Mouse (Mus musculus) kidney, postnatal 0 days (tissue): ENCODE results near the gene Bst2. TPM values are rescaled to one million over a fixed set of nuclear protein-coding genes. Genes with fewer than 3 reads are reported as not detected.

Experiments used
- ATAC-seq: fragments of 200-750 bp; cut with Nextera tagmentation; replicated peaks from 2 replicates; pipeline ENCODE4 v1.8.0; 2017; ENCODE audit warnings: low read depth, moderate number of reproducible peaks, moderate TSS enrichment, moderate library complexity; ENCODE audit not compliant: low FRiP score
- DNase-seq: peaks from one replicate; pipeline ENCODE4 v3.0.0-alpha.2; 2016; ENCODE audit warnings: low spot score
- H3K27ac ChIP-seq: fragments of 300-500 bp; sonication (generic); 2 replicates; pipeline ENCODE4 v1.5.1; 2014; ENCODE audit warnings: mild to moderate bottlenecking
- H3K27me3 ChIP-seq: fragments of 300-500 bp; sonication (generic); 2 replicates; pipeline ENCODE4 v1.6.1; 2014; ENCODE audit warnings: low read length, mixed read lengths; ENCODE audit not compliant: insufficient read depth
- H3K36me3 ChIP-seq: fragments of 300-500 bp; sonication (generic); 2 replicates; pipeline ENCODE4 v1.6.1; 2014; ENCODE audit warnings: low read length, mixed read lengths; ENCODE audit not compliant: insufficient read depth
- H3K4me1 ChIP-seq: fragments of 300-500 bp; sonication (generic); replicated peaks from 2 replicates; pipeline ENCODE4 v1.6.1; 2014; ENCODE audit warnings: antibody characterized with exemption, low read length, mixed read lengths; ENCODE audit not compliant: insufficient read depth
- H3K4me2 ChIP-seq: fragments of 300-500 bp; sonication (generic); 2 replicates; pipeline ENCODE4 v1.6.1; 2014; ENCODE audit warnings: mild to moderate bottlenecking, low read length, moderate library complexity, mixed read lengths
- H3K4me3 ChIP-seq: fragments of 300-500 bp; sonication (generic); replicated peaks from 2 replicates; pipeline ENCODE4 v1.5.1; 2014; ENCODE audit warnings: low read depth, low read length
- H3K9ac ChIP-seq: fragments of 300-500 bp; sonication (generic); 2 replicates; pipeline ENCODE4 v1.6.1; 2014; ENCODE audit warnings: low read depth, low read length
- H3K9me3 ChIP-seq: fragments of 300-500 bp; sonication (generic); replicated peaks from 2 replicates; pipeline ENCODE4 v1.6.1; 2016; ENCODE audit warnings: low read length, inconsistent platforms, mixed read lengths
- CTCF ChIP-seq: IDR thresholded peaks from 2 replicates; pipeline ENCODE4 v1.5.1; 2016; ENCODE audit warnings: antibody characterized with exemption, low read depth, mild to moderate bottlenecking, moderate library complexity
- WGBS: fragments of 180-500 bp; shearing (Covaris S2); extraction: QIAGEN DNeasy Blood & Tissue Kit; methylation state at CpG from one replicate; pipeline ENCODE4 v1.1.7; 2014; 5-methylcytosine and 5-hydroxymethylcytosine counted together
- polyA plus RNA-seq: library from polyadenylated mRNA; unstranded; fragments of >200 nt; fragmentation: Nextera tagmentation; extraction: Ambion mirVana; gene quantifications from 2 replicates; pipeline ENCODE4 v1.2.1, GENCODE M21; 2015

Gene Bst2
- polyA plus RNA-seq, 1 experiment from 2014 or later = 124 TPM

DNA sequence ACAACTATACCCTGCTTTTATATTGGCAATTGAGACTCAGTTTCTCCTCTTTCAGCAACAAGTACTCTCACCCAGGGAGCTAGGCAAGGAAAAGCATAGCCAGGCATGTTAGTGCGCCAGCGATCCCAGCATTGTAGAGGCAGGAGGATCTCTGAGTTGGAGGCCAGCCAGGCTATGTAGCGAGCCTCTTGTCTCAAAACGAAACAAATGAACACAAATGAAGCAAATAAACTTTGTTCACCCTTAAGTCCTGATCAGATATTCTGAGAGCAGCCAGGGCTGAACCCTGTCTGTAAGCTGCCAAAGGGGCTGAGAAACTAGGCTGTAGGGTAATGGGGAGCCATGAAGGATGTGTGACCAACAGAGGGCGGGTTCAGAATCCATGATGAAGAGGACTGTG lies 41.4 kb downstream of the Bst2 start:
- peak; percentile 15; the same call in 1 of the 2 replicates for TF ChIP-seq CTCF
- no peak for DNase-seq
- Histone ChIP-seq H3K4me2 (no peak overlapping the region), H3K4me3 (no peak overlapping the region), H3K27ac (peak overlapping the region; percentile 80), H3K27me3 (no peaks in the 10 kb centered on the region), H3K4me1 (peaks cover 28% of the 10 kb centered on the region), H3K36me3 (peaks cover 13% of the 10 kb centered on the region), H3K9me3 (no peaks in the 10 kb centered on the region), H3K9ac (no peak overlapping the region)
- WGBS = 70% methylated on average over 5 of the region's 5 CpGs
- no peak for ATAC-seq

- Histone ChIP-seq H3K9ac (no peak overlapping the region), H3K4me2 (no peak overlapping the region), H3K4me3 (no peak overlapping the region), H3K36me3 (peaks cover 17% of the 10 kb centered on the region), H3K27me3 (no peaks in the 10 kb centered on the region), H3K4me1 (peaks cover 28% of the 10 kb centered on the region), H3K27ac (peak overlapping the region; percentile 80), H3K9me3 (no peaks in the 10 kb centered on the region)
- 19% methylated on average over 15 of the region's 16 CpGs for WGBS
- DNase-seq (peak; percentile 93), ATAC-seq (peak; percentile 14)
- peak; percentile 86 for TF ChIP-seq CTCF
These were observed 42.2 kb downstream of the Bst2 start for GRCm38 (mm10) chr8:71495039-71495438.

DNA sequence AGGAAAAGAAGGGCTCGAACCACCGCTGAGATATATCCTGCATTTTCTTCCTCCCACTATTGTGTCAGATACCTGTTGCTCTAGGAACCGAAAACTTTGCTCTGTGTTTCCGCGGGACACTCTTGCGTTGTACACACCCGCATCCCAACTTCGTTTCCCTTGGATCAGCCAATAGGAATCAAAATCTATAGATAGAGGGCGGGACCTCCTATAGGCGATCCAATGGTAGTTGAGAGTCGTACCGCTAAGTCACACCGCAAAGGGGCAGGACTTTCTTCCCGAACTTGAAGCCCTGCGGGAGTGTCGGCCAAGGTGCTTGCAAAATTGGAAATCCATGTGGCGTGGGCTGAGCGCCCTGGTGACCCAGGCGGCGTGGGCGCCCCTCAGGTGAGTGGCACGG lies 48.8 kb downstream of the Bst2 start:
- Histone ChIP-seq H3K9ac (peak overlapping the region; percentile 80), H3K4me3 (peak overlapping the region; percentile 71), H3K4me1 (peaks cover 18% of the 10 kb centered on the region; the same call in 1 of the 2 replicates), H3K9me3 (no peaks in the 10 kb centered on the region), H3K27me3 (no peaks in the 10 kb centered on the region), H3K27ac (peak overlapping the region; percentile 93), H3K4me2 (peak overlapping the region; percentile 100), H3K36me3 (peaks cover 12% of the 10 kb centered on the region; the same call in 1 of the 2 replicates)
- peak; percentile 88 for ATAC-seq
- peak; percentile 34; the same call in 1 of the 2 replicates for TF ChIP-seq CTCF
- WGBS = under 1% methylated on average over 22 of the region's 22 CpGs
- peak; percentile 98 for DNase-seq

GRCm38 (mm10) chr8:71487691-71488445 lies 49.4 kb downstream of the Bst2 start, which contains the start of gene Gtpbp3:
Gene Gtpbp3 (plus strand): TSS chr8:71488103.
- Histone ChIP-seq H3K4me1 (peaks cover 18% of the 10 kb centered on the region; the same call in 1 of the 2 replicates), H3K27me3 (no peaks in the 10 kb centered on the region), H3K9me3 (no peaks in the 10 kb centered on the region), H3K36me3 (peaks cover 12% of the 10 kb centered on the region; the same call in 1 of the 2 replicates), H3K9ac (peak within 1 kb of the TSS; percentile 80), H3K4me3 (peak within 1 kb of the TSS; percentile 71), H3K4me2 (peak within 1 kb of the TSS; percentile 100), H3K27ac (peak within 1 kb of the TSS; percentile 93)
- WGBS = under 1% methylated on average over 33 of the region's 33 CpGs
- DNase-seq (peak; percentile 89), ATAC-seq (peak; percentile 29; the same call in 1 of the 2 replicates)
- TF ChIP-seq CTCF = no peak

- Histone ChIP-seq H3K4me1 (peaks cover 18% of the 10 kb centered on the region; the same call in 1 of the 2 replicates), H3K4me2 (peak overlapping the region; percentile 83), H3K27ac (no peak overlapping the region), H3K36me3 (0 out of 2 replicates have a peak, but pooled peaks cover 4% of the 10 kb centered on the region), H3K4me3 (peak overlapping the region; percentile 55; the same call in 1 of the 2 replicates), H3K9me3 (no peaks in the 10 kb centered on the region), H3K27me3 (no peaks in the 10 kb centered on the region), H3K9ac (no peak overlapping the region)
- 11% methylated on average over 7 of the region's 7 CpGs for WGBS
- DNase-seq = no peak
- TF ChIP-seq CTCF = no peak
- no peak for ATAC-seq
These were observed 51.1 kb downstream of the Bst2 start for GRCm38 (mm10) chr8:71486136-71486529.
